In the genomic region with DNA sequence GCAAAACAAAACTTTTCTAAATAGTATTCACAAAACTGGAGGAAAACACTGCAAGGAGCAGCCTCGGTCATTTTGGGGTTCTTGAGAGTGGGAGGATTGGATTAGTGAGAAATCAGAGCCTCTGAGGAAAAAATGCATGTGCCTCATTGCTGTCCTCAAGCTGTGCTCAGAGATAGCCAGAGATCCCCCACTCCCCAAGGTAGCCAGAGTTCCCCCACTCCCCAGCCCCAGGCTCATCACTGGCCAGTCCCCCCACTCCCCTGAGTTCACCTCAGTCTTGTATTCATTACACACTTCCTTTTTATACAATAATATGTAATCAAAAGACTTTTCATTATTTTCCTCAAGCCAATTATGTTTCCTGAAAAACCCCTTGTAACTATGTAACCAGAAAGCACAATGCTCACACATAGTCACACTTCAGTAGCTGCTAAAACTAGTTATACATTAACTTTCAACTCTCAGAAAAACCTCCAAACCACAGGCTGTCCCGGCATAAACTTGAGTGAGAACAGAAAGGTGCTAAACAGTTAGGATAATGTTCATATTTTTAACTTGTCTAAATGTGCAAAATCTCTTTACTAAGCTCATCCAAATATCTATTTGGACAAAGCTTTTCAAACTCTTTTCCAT, we compare ENCODE assay signal across 22 mouse cellular contexts.
A peak's percentile ranks its signal among the peaks of the same experiment; 100 is the strongest.
DNase-seq lines count a peak whose midpoint lies in the region; ATAC-seq and TF ChIP-seq lines count a peak whose summit lies in the region.
"Had no signal": no experiment of that assay in that cellular context is flagged by ENCODE, and none has a peak within 500 bp of the region (broad histone marks: within the 10 kb centered on the region; RNA-seq: fewer than 3 reads in every experiment).

No protein-coding gene starts in this region.

- peak; percentile 50; the same call in 1 of the 2 replicates for ATAC-seq in intestine, embryonic 16.5 days
- ATAC-seq in intestine, embryonic 15.5 days = no peak
- peak; percentile 44; the same call in 1 of the 2 replicates for ATAC-seq in lung, embryonic 14.5 days (ENCODE audit: insufficient read depth)
- ATAC-seq in midbrain, embryonic 13.5 days = no peak
- ATAC-seq: CD4-positive, CD25-positive, alpha-beta regulatory T cell, adult 4 months; forebrain, embryonic 16.5 days had no signal

- no peak overlapping the region for H3K4me2 ChIP-seq in intestine, embryonic 16.5 days (ENCODE audit: low read depth, low read length)
- no peak overlapping the region for H3K4me2 ChIP-seq in intestine, embryonic 15.5 days (replicated peaks)
- H3K4me2 ChIP-seq in lung, embryonic 14.5 days = no peak overlapping the region
- no peak overlapping the region for H3K4me2 ChIP-seq in midbrain, embryonic 13.5 days (replicated peaks)
- H3K4me2 ChIP-seq: embryonic facial prominence, embryonic 13.5 days; forebrain, embryonic 12.5 days had no signal

- no peak overlapping the region for H3K9ac ChIP-seq in intestine, embryonic 16.5 days (ENCODE audit: low read depth, low read length)
- no peak overlapping the region for H3K9ac ChIP-seq in intestine, embryonic 15.5 days
- no peak overlapping the region for H3K9ac ChIP-seq in lung, embryonic 14.5 days
- H3K9ac ChIP-seq in midbrain, embryonic 13.5 days (replicated peaks) = no peak overlapping the region
- H3K9ac ChIP-seq: embryonic facial prominence, embryonic 13.5 days; forebrain, embryonic 12.5 days had no signal

- WGBS in intestine, embryonic 16.5 days = 69% methylated on average over 2 of the region's 2 CpGs
- WGBS in intestine, embryonic 15.5 days = 74% methylated on average over 2 of the region's 2 CpGs
- 74% methylated on average over 2 of the region's 2 CpGs for WGBS in lung, embryonic 14.5 days
- 91% methylated on average over 2 of the region's 2 CpGs for WGBS in midbrain, embryonic 13.5 days

- DNase-seq in lung, embryonic 14.5 days = peak; percentile 8
- DNase-seq in lung, postnatal 10 days = no peak
- peak; percentile 13 for DNase-seq in kidney, postnatal 14 days
- no peak for DNase-seq in neural tube, embryonic 10.5 days (ENCODE audit: extremely low spot score, low spot score)
- DNase-seq: adrenal gland, postnatal 10 days; B cell, adult 2 months; cerebellum, adult 11 months; cerebellum, adult 8-10 months; cerebellum, postnatal 14 days; gastrocnemius, postnatal 10 days; heart, adult 18-20 months; heart, postnatal 10 days; heart, postnatal 4 days had no signal

- no peak overlapping the region for H3K4me3 ChIP-seq in intestine, embryonic 16.5 days (ENCODE audit: low read length)
- no peak overlapping the region for H3K4me3 ChIP-seq in intestine, embryonic 15.5 days (replicated peaks)
- no peak overlapping the region for H3K4me3 ChIP-seq in lung, embryonic 14.5 days (ENCODE audit: low read depth, low read length)
- H3K4me3 ChIP-seq in midbrain, embryonic 13.5 days (replicated peaks) = no peak overlapping the region
- H3K4me3 ChIP-seq: embryonic facial prominence, embryonic 13.5 days; forebrain, embryonic 12.5 days; heart, embryonic 10.5 days had no signal

- H3K4me1 ChIP-seq in intestine, embryonic 16.5 days (ENCODE audit: control insufficient read depth, insufficient read depth, low read length) = no peaks in the 10 kb centered on the region
- H3K4me1 ChIP-seq in intestine, embryonic 15.5 days (replicated peaks) = no peaks in the 10 kb centered on the region
- H3K4me1 ChIP-seq in lung, embryonic 14.5 days (ENCODE audit: insufficient read depth) = no peaks in the 10 kb centered on the region
- H3K4me1 ChIP-seq in midbrain, embryonic 13.5 days (replicated peaks) = no peaks in the 10 kb centered on the region
- H3K4me1 ChIP-seq: embryonic facial prominence, embryonic 13.5 days; forebrain, embryonic 12.5 days; heart, embryonic 10.5 days had no signal

- no peaks in the 10 kb centered on the region for H3K36me3 ChIP-seq in intestine, embryonic 16.5 days (ENCODE audit: control insufficient read depth, insufficient read depth, low read length)
- H3K36me3 ChIP-seq in intestine, embryonic 15.5 days = no peaks in the 10 kb centered on the region
- no peaks in the 10 kb centered on the region for H3K36me3 ChIP-seq in lung, embryonic 14.5 days (ENCODE audit: insufficient read depth)
- no peaks in the 10 kb centered on the region for H3K36me3 ChIP-seq in midbrain, embryonic 13.5 days
- H3K36me3 ChIP-seq: embryonic facial prominence, embryonic 13.5 days; forebrain, embryonic 12.5 days; G1E; heart, embryonic 10.5 days had no signal

- TF ChIP-seq CTCF in lung, embryonic 14.5 days (IDR thresholded peaks at IDR 0.05; ENCODE audit: low read depth) = no peak

- no peak overlapping the region for H3K27ac ChIP-seq in intestine, embryonic 16.5 days (ENCODE audit: low read length)
- no peak overlapping the region for H3K27ac ChIP-seq in intestine, embryonic 15.5 days
- no peak overlapping the region for H3K27ac ChIP-seq in lung, embryonic 14.5 days (ENCODE audit: low read depth)
- H3K27ac ChIP-seq in midbrain, embryonic 13.5 days = no peak overlapping the region
- H3K27ac ChIP-seq: embryonic facial prominence, embryonic 13.5 days; forebrain, embryonic 12.5 days; heart, embryonic 10.5 days had no signal

- no peaks in the 10 kb centered on the region for H3K27me3 ChIP-seq in intestine, embryonic 16.5 days (replicated peaks; ENCODE audit: control insufficient read depth, insufficient read depth, low read length)
- no peaks in the 10 kb centered on the region for H3K27me3 ChIP-seq in intestine, embryonic 15.5 days (replicated peaks)
- no peaks in the 10 kb centered on the region for H3K27me3 ChIP-seq in lung, embryonic 14.5 days (ENCODE audit: insufficient read depth, low read length)
- H3K27me3 ChIP-seq in midbrain, embryonic 13.5 days = no peaks in the 10 kb centered on the region
- H3K27me3 ChIP-seq: embryonic facial prominence, embryonic 13.5 days; forebrain, embryonic 12.5 days had no signal

- peaks cover 3% of the 10 kb centered on the region for H3K9me3 ChIP-seq in intestine, embryonic 16.5 days (ENCODE audit: control insufficient read depth, low read length)
- H3K9me3 ChIP-seq in intestine, embryonic 15.5 days = no peaks in the 10 kb centered on the region
- H3K9me3 ChIP-seq in lung, embryonic 14.5 days (ENCODE audit: low read depth, low read length) = peaks cover 12% of the 10 kb centered on the region; the same call in 1 of the 2 replicates
- H3K9me3 ChIP-seq in midbrain, embryonic 13.5 days = no peaks in the 10 kb centered on the region; the same call in 1 of the 2 replicates
- H3K9me3 ChIP-seq: embryonic facial prominence, embryonic 13.5 days; heart, embryonic 10.5 days had no signal

Comparison
In these comparisons a context has a peak if more than half of its experiments do, and no peak if none do; other contexts are left out.
1. ATAC-seq: peak in intestine, embryonic 16.5 days (single experiment) and lung, embryonic 14.5 days (single experiment); none in intestine, embryonic 15.5 days (single experiment) and midbrain, embryonic 13.5 days (single experiment).
2. DNase-seq: peak in lung, embryonic 14.5 days (single experiment) and kidney, postnatal 14 days (single experiment); none in lung, postnatal 10 days (single experiment) and neural tube, embryonic 10.5 days (single experiment).